In genomic region chr6:52942534-52942933, GRCm38 (mm10) we compare ENCODE assay signal across 24 mouse cellular contexts.
"Had no signal": no experiment of that assay in that cellular context is flagged by ENCODE, and none has a peak within 500 bp of the region (broad histone marks: within the 10 kb centered on the region; RNA-seq: fewer than 3 reads in every experiment).

No protein-coding gene starts in this region.

- H3K27ac ChIP-seq: gastrocnemius, adult 2 months; heart, adult 2 months; hindbrain, embryonic 10.5 days; hindbrain, embryonic 12.5 days; hindbrain, embryonic 14.5 days; hindbrain, postnatal 0 days; kidney, embryonic 15.5 days; kidney, postnatal 0 days; limb, embryonic 15.5 days; liver, embryonic 12.5 days; liver, embryonic 14.5 days had no signal

- H3K27me3 ChIP-seq: heart, embryonic 12.5 days; hindbrain, embryonic 12.5 days; kidney, embryonic 15.5 days; limb, embryonic 15.5 days; liver, embryonic 12.5 days had no signal

- H3K4me1 ChIP-seq: liver, embryonic 12.5 days had no signal

- H3K4me2 ChIP-seq: heart, embryonic 12.5 days; hindbrain, embryonic 12.5 days; hindbrain, embryonic 14.5 days; kidney, embryonic 15.5 days; limb, embryonic 15.5 days; liver, embryonic 12.5 days had no signal

- H3K4me3 ChIP-seq: gastrocnemius, adult 2 months; heart, adult 2 months; heart, embryonic 12.5 days; hindbrain, embryonic 10.5 days; hindbrain, embryonic 12.5 days; kidney, embryonic 15.5 days; limb, embryonic 15.5 days; liver, embryonic 12.5 days had no signal

- H3K36me3 ChIP-seq: heart, embryonic 12.5 days; hindbrain, embryonic 10.5 days; hindbrain, embryonic 12.5 days; kidney, embryonic 15.5 days; limb, embryonic 15.5 days; liver, embryonic 12.5 days had no signal

- DNase-seq: gastrocnemius, adult 2 months; gastrocnemius, postnatal 10 days; gastrocnemius, postnatal 25 days; heart, adult 2 months; heart, postnatal 10 days; kidney, adult 11 months; kidney, adult 2 months; kidney, adult 9 months; kidney, postnatal 14 days; kidney, postnatal 36 days; layer of hippocampus, adult 9-11 months; layer of hippocampus, postnatal 36 days; left cerebral cortex, postnatal 4 days had no signal

- H3K9me3 ChIP-seq: heart, embryonic 12.5 days; hindbrain, embryonic 10.5 days; hindbrain, embryonic 12.5 days; kidney, embryonic 15.5 days; limb, embryonic 15.5 days; liver, embryonic 12.5 days had no signal

- ATAC-seq: hindbrain, postnatal 0 days; intestine, embryonic 16.5 days; liver, embryonic 12.5 days had no signal

- H3K9ac ChIP-seq: heart, embryonic 12.5 days; hindbrain, embryonic 12.5 days; hindbrain, embryonic 14.5 days; kidney, embryonic 15.5 days; limb, embryonic 15.5 days; liver, embryonic 12.5 days; liver, embryonic 14.5 days had no signal
